Mouse (Mus musculus) neural tube, embryonic 15.5 days (tissue): ENCODE data around the gene Sucnr1. TPM values are rescaled to one million over a fixed set of nuclear protein-coding genes. Genes with fewer than 3 reads are reported as not detected.

ENCODE experiments used
- ATAC-seq: fragments of 200-750 bp; cut with Nextera tagmentation; 2 replicates; pipeline ENCODE4 v1.8.0; 2017; ENCODE audit warnings: mild to moderate bottlenecking, moderate TSS enrichment, moderate library complexity; ENCODE audit not compliant: low FRiP score
- H3K27ac ChIP-seq: fragments of 300-500 bp; sonication (generic); replicated peaks from 2 replicates; pipeline ENCODE4 v1.5.1; 2015; ENCODE audit warnings: mild to moderate bottlenecking, inconsistent platforms
- H3K27me3 ChIP-seq: fragments of 300-500 bp; sonication (generic); replicated peaks from 2 replicates; pipeline ENCODE4 v1.6.1; 2015; ENCODE audit warnings: inconsistent platforms
- H3K36me3 ChIP-seq: fragments of 300-500 bp; sonication (generic); 2 replicates; pipeline ENCODE4 v1.6.1; 2015; ENCODE audit warnings: inconsistent platforms
- H3K4me1 ChIP-seq: fragments of 300-500 bp; sonication (generic); 2 replicates; pipeline ENCODE4 v1.6.1; 2015; ENCODE audit warnings: inconsistent platforms
- H3K4me2 ChIP-seq: fragments of 300-500 bp; sonication (generic); 2 replicates; pipeline ENCODE4 v1.6.1; 2015; ENCODE audit warnings: inconsistent platforms, mild to moderate bottlenecking, moderate library complexity
- H3K4me3 ChIP-seq: fragments of 300-500 bp; sonication (generic); replicated peaks from 2 replicates; pipeline ENCODE4 v1.5.1; 2015; ENCODE audit warnings: mild to moderate bottlenecking, inconsistent platforms
- H3K9ac ChIP-seq: fragments of 300-500 bp; sonication (generic); replicated peaks from 2 replicates; pipeline ENCODE4 v1.6.1; 2015; ENCODE audit warnings: mild to moderate bottlenecking, inconsistent platforms
- H3K9me3 ChIP-seq: fragments of 300-500 bp; sonication (generic); replicated peaks from 2 replicates; pipeline ENCODE4 v1.6.1; 2016; ENCODE audit warnings: inconsistent platforms
- WGBS: fragments of 180-500 bp; shearing (Covaris S2); methylation state at CpG from one replicate; pipeline ENCODE4 v1.1.7; 2015; ENCODE audit warnings: mixed read lengths; 5-methylcytosine and 5-hydroxymethylcytosine counted together
- polyA plus RNA-seq: library from polyadenylated mRNA; unstranded; fragments of >200 nt; fragmentation: Nextera tagmentation; extraction: Ambion mirVana; gene quantifications from 2 replicates; pipeline ENCODE4 v1.2.1, GENCODE M21; 2015

The Sucnr1 gene
- polyA plus RNA-seq, 1 experiment from 2014 or later: not detected

GRCm38 (mm10) chr3:60121449-60121848, 39.8 kb downstream of the Sucnr1 start:
- no peak overlapping the region for H3K9ac ChIP-seq
- no peaks in the 10 kb centered on the region for H3K4me1 ChIP-seq
- WGBS: 82% methylated on average over 3 of the region's 3 CpGs
- no peak overlapping the region for H3K4me3 ChIP-seq
- no peaks in the 10 kb centered on the region for H3K36me3 ChIP-seq
- H3K27ac ChIP-seq: no peak overlapping the region
- H3K4me2 ChIP-seq: no peak overlapping the region
- no peak for ATAC-seq
- H3K27me3 ChIP-seq: no peaks in the 10 kb centered on the region
- H3K9me3 ChIP-seq: no peaks in the 10 kb centered on the region

- no peaks in the 10 kb centered on the region for H3K9me3 ChIP-seq
- no peaks in the 10 kb centered on the region for H3K27me3 ChIP-seq
- H3K4me1 ChIP-seq: no peaks in the 10 kb centered on the region
- H3K9ac ChIP-seq: no peak overlapping the region
- H3K4me2 ChIP-seq: peak overlapping the region; percentile 13
- H3K36me3 ChIP-seq: no peaks in the 10 kb centered on the region
- H3K27ac ChIP-seq: no peak overlapping the region
- 40% methylated on average over 9 of the region's 9 CpGs for WGBS
- no peak overlapping the region for H3K4me3 ChIP-seq
- ATAC-seq: peak; percentile 82; the same call in 1 of the 2 replicates
These were observed 42.5 kb downstream of the Sucnr1 start for GRCm38 (mm10) chr3:60123859-60124794.

- 91% methylated on average over 2 of the region's 2 CpGs for WGBS
These were observed 44.9 kb downstream of the Sucnr1 start for GRCm38 (mm10) chr3:60126564-60126963.

GRCm38 (mm10) chr3:60128282-60128681, 46.6 kb downstream of the Sucnr1 start:
- H3K4me2 ChIP-seq: no peak overlapping the region
- H3K4me3 ChIP-seq: no peak overlapping the region
- no peaks in the 10 kb centered on the region for H3K27me3 ChIP-seq
- no peaks in the 10 kb centered on the region for H3K36me3 ChIP-seq
- H3K9ac ChIP-seq: no peak overlapping the region
- ATAC-seq: no peak
- H3K27ac ChIP-seq: no peak overlapping the region
- no peaks in the 10 kb centered on the region for H3K9me3 ChIP-seq
- WGBS: 72% methylated on average over 2 of the region's 2 CpGs
- H3K4me1 ChIP-seq: no peaks in the 10 kb centered on the region

More at GRCm38 (mm10) chr3:60126564-60126963, 44.9 kb downstream of the Sucnr1 start:
- Histone ChIP-seq H3K27me3 (no peaks in the 10 kb centered on the region), H3K27ac (no peak overlapping the region), H3K9ac (no peak overlapping the region), H3K4me2 (no peak overlapping the region), H3K4me3 (no peak overlapping the region), H3K9me3 (no peaks in the 10 kb centered on the region), H3K4me1 (no peaks in the 10 kb centered on the region), H3K36me3 (no peaks in the 10 kb centered on the region)
- no peak for ATAC-seq

GRCm38 (mm10) chr3:60135801-60136200, 54.1 kb downstream of the Sucnr1 start:
- Histone ChIP-seq H3K36me3 (no peaks in the 10 kb centered on the region), H3K9ac (no peak overlapping the region), H3K4me3 (no peak overlapping the region), H3K4me2 (no peak overlapping the region), H3K27me3 (no peaks in the 10 kb centered on the region), H3K27ac (no peak overlapping the region), H3K9me3 (no peaks in the 10 kb centered on the region), H3K4me1 (no peaks in the 10 kb centered on the region)
- 73% methylated on average over 2 of the region's 2 CpGs for WGBS
- no peak for ATAC-seq

Other genes with a start within 250 kb of the Sucnr1 start
- not detected in 2 replicates for gene Gm8298, start 220.8 kb upstream of the Sucnr1 start, polyA plus RNA-seq
- not detected in 2 replicates for gene C130079G13Rik, start 156.7 kb upstream of the Sucnr1 start, polyA plus RNA-seq
- not detected in 2 replicates for gene Aadacl2, start 75.1 kb upstream of the Sucnr1 start, polyA plus RNA-seq
- gene Aadac, start 56.2 kb upstream of the Sucnr1 start, polyA plus RNA-seq: 0.19 and 1.9 TPM in 2 replicates